Mouse (Mus musculus): ENCODE measurements around the gene Cpm.
"Not testable (repeated sequence)": the region's sequence is repeated elsewhere in the genome, so short reads cannot be mapped to it uniquely, and the experiment has no call there.

Cpm gene

DNA sequence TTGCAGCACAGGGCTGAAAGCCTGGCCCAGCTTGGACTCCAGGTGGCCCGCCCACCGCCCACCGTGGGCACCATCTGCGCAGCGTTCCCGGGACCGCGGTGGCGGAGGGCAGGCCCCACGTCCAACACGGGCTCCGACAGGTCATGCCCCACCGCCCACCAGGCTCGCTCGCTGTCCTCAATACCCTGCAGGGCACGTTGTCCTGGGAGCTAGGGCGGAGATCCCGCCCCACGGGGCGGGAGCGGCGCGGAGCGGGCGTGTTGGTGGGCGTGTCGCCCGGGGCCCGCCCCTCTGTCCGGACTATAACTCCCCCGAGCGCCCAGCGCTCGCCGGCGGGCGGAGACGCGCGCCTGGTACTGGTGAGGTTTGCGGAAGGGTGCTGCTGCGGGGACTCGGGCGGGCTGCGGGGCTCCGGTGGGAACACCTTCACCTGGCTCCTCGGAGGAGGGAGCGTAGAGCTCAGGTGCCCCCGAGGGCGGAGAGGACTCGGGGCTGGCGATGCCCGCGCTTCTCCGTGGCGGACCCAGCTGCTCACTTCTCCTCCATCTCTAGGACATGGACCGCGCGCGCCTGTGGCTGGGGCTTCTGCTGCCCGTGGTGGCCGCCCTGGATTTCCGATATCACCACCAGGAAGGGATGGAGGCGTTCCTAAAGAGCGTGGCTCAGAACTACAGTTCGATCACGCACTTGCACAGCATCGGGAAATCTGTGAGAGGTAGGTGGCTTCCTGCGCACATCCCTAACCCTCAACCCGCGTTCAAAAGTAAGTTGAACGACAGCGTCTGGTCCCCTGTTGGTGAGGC, at the start of gene Cpm:
TSS of gene Cpm (plus strand) at position 332 of the 803 bp plus-strand sequence.
- in situ Hi-C loops (cut with MseI, MboI): no loop called here

DNA sequence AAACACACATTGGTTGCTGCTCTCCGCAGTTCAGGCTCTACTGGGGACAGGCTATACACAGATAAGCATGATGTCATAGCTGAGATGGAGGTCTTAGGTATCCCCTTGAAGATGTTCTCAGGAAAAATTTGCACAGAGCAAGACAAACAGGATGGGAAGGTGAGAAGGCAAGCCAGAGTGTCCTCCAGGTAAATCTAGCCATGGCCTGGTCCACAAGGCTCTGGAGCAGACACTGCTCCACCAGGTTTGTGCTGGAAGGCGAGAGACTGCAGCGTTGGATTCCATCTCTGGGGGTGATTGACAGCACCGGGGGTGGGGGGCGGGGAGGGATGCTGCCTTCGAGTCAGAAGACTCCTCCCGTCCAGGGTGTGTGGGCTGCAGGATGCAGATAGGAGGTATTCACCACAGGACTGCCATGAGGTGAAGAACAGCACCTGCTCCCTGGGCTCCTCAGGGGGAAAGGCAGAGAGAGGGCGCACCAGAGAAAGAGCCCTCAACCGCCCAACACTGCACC, 49.5 kb upstream of the Cpm start:
- in situ Hi-C loops (cut with MseI, MboI): no loop called here

DNA sequence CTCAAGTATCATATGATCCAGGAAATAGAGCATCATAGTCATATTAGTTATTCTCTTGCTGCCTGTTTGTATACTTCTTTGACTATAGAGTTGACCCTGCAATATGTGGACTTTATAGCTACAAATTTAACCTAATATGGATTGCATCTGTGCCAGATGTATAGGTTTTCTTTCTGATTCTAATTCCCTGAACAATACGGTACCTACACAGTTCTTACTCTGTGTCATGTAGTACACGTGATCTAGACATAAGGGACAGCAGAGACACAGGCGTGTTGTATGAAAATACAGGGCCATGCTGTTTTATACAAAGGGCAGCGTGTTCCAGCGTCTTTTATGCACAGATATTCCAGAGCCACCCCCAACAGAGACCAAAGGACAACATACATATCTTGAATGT, 48.9 kb upstream of the Cpm start:
- in situ Hi-C loops (cut with MseI, MboI): no loop called here

DNA sequence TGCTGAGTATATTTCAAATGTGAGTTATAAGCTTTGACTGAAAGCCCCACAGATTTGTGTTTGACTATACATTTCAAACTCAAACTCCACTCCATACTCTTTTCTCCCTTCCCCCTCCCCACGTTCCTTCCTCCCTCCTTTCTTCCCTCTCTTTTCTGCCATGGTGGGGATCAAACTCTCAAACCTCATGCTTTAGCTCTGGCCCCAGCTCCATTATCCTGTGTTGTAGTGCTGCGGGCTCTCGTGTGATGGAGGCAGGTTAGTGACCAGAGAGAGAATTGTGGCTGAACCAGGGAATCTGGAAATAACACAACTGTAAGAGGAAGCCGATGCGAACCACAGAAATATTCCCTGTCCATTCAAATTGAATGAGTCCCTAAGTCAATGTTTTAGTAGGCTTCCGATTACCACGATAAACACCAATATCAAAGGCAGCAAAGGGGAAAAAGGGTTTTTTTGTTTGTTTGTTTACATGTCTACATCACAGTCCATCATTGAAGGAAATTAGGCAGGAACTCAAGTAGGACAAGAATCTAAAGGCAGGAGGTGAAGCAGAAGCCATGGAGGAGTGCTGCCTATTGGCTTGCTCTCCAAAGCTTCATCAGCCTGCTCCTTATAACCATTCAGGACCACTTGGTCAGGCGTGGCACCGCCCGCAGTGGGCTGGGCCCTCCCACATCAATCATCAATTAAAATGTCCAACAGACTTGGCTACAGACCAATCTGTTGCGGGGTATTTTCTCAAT, 48.1 kb upstream of the Cpm start:
- in situ Hi-C loops (cut with MseI, MboI): no loop called here

DNA sequence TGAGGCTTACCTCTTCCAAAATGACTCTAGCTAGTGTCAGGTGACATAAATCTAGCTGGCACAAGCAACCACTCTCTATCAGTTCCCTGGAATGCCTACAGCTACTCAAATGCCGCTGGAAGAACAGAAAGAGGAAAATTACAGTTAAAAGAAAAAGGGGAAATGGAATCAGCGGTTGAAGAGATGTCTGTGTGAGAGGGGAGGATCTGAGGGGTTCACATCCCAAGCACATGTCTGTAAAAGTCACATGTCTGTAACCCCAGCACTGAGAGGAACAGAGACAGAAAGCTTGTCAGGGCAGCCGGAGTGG, 47.6 kb upstream of the Cpm start:
- in situ Hi-C loops (cut with MseI, MboI): no loop called here

DNA sequence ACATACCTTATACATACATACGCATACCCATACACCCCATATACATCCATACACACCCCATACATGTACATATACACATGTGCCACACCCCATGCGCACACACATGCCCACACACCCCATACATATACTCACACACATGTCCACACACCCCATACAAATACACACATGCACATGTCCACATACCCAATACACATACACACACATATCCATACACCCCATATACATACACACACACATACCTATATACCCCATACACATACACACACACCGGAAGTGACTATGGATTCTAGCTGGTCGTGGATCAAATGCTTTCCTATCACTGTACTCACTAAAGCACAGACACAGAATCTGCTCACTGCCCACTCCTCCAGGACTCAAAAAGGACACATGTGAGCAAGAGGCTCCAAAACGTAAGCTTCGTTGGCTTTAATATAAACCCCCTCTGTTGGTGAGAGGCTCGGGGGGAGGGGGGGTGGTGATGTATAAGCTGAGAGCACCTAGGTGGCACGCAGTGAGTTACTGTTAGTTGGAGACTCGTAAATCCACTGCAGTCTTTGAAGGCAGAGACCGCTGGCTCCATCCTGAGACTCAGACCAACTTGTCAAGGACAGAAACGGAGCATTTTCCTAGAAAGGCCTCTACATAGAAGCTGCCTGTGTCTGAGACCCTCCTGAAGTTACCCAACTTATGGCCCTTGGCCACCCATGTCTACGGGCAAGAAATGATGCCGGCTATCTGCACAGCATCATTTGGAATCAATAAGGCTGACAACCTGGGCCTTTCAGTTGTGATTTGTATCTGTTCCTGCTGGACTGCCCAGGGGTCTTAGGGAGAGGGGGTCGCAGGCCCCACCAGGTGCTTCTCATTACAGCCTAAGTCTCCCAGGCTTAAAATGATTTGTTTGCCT, 45.9 kb upstream of the Cpm start:
- in situ Hi-C loops (cut with MseI, MboI): no loop called here

DNA sequence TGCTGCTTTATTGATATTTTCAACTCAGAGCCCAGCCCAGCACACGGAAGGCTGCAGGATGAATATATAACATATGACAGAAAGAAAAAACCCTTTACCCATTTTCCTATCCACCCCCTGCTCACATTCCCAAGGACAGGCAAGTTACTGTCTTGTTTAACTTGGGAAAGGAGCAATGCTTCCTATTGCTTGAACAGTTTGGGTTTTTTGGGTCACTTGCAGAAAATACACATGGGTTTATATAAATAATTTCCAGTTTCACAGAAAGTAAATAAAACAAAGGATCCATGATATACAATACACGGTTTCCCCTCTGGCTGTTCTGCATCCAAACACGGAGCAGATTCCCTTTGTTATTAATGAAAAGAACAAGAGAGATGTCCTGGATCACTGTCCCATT, 45.2 kb upstream of the Cpm start:
- in situ Hi-C loops (cut with MseI, MboI): no loop called here

DNA sequence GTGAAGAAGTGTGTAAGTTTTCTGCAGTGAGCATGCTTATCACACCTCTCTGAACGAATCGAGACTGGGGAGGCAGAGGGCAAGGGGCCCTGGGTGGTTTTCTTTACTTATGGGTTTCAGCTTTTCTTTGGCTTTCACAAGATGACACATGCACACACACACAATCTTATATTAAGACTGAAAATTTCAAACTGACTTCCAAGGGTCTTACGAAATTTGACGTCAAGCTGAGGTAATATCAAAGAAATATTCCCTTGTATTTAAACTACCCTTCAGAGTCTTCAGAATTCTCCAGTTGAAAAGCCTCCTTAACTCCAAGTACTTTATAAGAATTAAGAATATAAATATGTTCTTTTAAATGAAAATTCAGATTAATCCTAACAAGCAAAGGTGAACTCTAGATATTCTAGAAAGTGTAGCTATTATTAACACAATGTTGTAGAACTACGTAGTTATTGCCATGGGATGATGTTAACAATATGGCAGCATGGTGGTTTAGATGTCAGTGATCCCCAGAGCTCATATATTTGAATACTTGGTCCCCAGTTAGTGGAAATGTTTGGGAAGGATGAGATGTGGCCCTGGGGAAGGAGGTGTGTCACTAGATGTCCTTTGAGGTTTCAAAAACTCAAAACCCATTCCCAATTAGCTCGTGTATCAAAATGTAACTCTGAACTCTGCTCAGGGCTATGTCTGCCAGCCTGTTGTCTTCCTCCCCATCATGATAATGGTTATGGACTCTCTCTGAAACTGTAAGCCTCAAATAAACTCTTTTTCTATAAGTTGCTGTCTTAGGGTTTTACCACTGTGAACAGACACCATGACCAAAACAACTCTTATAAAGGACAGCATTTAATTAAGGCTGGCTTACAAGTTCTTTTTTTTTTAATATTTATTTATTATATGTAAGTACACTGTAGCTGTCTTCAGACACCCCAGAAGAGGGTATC, 44.5 kb upstream of the Cpm start:
- in situ Hi-C loops (cut with MseI, MboI): no loop called here

DNA sequence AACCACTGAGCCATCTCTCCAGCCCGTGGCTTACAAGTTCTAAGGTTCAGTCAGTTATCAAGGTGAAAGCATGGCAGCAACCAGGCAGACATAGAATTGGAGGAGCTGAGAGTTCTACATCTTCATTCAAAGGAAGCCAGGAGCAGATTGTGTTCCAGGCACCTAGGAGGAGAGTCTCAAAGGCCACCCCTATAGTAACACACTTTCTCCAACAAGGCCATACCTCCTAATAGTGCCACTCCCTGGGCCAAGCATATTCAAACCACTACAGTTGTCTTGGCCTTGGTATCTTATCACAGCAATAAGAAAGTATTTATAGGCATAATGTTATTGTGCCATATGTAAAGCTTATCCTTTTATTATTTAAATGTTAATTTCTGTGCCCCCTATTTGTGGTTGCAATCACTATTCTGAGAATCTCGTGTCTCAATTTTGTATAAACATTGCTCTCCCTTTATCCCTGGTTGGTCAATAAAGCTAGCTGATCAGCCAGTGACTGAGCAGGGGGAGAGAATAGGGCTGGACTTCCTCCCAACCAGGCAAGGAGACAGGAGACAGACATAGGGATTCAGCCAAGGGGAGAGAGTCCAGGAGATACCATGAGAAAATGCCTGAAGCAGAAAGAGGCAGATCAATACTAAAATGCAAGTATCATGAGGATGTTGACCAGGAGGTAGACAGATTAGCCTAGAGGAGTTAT, 43.5 kb upstream of the Cpm start:
- in situ Hi-C loops (cut with MseI, MboI): no loop called here

DNA sequence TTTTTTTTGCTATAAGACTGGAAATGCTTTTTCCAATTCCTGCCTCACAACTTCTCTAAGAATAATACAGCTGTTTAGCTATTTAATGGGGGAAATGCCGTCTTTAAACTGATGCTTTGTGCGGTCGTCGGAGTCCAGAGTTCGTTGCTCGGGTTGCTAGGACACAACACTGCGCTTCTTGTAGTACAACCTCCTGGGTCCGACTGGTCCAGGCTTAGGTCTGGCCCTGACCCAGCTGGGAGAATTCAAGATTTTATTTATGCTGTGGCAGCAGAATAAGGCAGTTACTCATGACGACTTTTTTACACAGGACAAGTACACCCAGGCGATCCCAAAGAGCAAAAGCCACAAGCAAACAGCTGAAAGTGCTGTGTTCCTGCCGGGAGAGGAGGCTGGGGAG, 42.4 kb upstream of the Cpm start:
- in situ Hi-C loops (cut with MseI, MboI): no loop called here

DNA sequence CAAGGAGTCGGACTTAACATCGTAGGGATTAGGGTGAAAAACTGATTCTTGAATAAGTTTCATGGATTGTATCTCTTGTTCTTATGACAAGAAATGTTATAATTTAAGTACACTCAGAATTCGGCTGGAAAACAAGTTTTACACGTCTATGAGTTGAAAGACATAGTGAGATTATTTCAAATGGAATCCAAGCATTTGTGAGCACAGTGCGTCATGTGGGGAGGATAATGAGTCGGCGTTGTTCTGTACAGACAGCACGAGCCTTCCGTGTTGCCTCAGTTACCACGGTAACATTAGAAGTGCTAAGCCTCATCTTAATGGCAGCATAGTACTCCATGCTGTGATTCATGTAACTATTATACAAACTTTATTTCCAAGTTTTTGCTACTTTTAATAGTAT, 42.0 kb upstream of the Cpm start:
- in situ Hi-C loops (cut with MseI, MboI): no loop called here

DNA sequence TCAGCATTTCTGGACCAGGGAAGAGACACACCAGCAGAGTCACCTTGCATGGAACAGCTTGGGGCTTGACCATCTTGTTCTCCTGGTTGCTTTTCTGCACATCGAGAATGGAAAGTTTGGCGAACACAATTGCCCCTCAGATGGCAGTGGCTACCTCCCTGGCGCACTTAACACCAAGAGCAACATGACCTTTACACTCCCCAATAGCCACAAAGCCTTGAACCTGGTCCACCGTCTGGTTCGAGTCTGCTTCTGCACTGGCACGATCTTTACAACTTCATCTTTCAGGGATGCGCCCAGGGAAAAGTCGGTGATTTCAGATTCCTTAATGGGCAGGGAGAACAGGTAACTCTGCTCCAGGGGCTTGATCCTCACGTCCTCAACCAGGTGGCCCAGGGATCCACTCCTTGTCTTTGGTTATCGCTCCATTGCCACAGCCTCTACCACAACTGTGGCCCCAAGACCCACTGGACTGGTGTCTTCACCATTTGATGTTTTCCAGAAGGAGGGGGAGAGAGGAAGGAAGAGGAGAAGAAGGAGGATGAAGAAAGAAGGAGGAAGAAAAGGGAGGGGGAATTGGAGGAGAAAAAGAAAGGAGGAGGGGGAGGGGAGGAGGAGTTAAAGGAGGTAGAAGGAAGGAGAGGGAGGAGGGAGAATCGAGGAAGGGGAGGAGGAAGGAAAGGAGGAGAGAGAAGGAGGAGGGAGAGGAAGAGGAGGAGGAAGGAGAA, 40.7 kb upstream of the Cpm start:
- in situ Hi-C loops (cut with MseI, MboI): not testable (repeated sequence)

DNA sequence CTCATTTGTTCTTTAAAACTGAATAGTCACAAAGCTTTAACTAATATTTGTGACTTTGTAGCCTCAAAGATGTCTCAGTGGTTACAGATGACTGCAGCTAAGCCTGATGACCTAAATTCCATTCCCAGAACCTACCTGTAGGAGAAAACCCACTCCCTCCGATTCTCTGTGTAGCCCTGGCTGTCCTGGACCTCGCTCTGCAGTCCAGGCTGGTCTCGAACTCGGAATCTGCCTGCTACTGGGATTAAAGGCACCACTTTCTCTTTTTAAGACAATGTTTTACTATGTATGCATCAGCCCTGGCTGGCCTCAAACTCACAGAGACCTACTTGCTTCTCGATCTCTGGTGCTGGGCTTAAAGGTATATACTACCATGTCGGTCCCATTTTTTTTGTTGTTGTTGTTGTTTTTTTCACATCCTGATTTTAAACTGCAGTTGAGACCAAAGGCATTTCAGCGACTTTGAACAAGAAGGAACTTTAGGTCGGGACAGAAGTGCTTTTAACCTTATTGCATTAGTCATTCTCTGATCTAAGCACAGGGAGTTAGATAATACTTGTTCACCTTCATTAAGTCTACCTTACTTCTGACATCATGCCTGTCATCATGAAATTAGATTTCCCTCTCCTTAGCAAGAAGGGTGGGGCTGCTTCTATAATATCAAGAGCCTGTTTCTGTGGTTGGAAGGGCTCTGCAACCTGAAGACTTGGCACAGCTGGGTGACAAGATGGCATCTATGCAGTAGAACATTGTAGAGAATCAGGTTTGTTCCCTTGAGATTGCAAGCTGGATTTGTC, 40.0 kb upstream of the Cpm start:
- in situ Hi-C loops (cut with MseI, MboI): no loop called here

DNA sequence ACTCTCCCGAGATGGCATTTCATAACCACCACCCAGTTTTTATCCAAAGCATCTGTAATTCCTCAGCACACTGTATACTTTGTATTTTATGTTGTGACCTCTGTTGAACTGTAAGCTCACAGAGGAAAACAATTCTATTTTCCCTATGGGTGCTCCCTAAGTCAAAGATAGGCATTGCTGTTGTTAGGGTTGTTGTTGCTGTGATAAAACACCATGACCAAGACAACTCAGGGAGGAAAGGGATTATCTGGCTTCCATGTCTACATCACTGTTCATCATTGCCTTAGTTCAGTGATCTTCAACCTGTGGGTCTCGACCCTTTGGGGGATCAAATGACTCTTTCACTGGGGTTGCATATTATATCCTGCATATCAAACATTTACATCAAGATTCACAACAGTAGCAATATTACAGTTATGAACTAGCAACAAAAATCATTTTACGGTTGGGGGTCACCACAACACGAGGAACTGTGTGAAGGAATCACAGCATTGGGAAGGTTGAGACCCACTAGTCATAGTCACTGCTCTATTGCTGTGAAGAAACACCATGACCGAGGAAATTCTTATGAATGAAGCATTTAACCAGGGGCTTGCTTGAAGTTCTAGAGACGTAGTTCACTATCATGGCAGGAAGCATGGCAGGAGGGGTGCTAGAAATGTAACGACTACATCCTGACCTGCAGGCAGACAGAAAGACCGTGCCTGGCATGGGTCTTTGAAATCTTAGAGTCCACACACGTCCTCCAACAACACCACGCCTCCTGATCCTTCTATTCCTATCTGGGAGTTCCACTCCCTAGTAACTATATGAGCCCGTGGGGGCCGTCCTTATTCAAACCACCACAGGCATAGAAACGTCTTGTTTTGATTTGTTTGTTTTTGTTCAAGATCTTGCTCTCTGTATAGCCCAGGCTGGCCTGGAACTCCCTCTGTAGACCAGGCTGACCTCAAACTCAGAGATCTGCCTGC, 38.7 kb upstream of the Cpm start:
- in situ Hi-C loops (cut with MseI, MboI): no loop called here

DNA sequence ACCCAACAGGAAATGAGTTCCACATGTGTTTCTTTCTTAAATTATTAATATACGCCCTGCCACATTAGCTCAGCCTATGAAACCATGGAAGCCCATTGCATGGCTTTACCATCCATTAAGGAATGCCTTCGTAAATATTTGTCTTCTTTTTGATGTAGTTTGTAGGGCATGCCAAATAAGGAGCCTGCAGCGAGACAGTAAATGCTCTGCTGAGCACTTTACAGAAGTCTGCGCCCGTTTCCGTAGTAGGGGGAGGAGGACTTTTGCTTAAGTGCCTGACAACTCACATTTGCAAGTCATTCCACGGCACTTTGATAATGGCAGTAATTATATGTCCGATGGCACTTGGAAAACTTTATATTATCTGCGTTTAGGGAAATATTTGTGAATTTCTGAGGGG, 37.5 kb upstream of the Cpm start:
- in situ Hi-C loops (cut with MseI, MboI): no loop called here

DNA sequence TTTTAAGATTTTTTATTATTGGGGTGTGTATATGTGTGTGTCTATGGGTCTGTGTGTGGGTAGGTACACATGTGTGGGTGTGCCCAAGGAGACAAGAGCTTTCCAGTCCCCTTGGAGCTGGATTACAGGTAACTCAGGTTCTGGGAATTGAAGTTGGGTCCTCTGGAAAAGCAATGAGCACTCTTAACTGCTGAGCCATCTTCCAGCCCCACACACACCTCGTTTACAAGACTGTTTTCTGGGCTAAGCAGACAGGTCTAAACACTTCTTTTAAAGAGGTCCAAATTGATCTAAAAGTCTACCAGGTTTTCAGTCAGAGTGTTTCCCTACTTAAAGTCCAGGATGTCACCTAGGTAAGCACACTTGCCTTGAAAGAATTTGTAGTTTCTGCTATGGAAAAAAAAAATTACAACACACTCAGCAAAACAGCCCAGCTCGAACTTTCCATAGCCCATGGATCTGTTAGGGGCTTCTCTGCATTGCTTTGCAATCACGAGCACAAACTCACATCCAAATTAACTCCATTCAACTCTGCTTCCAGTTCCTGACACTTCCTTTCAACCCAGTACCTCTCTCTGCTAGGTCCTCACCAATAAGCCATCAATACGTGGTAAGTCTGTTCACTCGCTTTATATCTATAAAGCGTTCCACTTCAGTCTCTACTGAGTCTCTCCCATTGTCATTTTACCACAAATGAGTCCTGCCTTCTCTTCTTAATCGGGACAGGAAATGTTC, 36.8 kb upstream of the Cpm start:
- in situ Hi-C loops (cut with MseI, MboI): no loop called here

DNA sequence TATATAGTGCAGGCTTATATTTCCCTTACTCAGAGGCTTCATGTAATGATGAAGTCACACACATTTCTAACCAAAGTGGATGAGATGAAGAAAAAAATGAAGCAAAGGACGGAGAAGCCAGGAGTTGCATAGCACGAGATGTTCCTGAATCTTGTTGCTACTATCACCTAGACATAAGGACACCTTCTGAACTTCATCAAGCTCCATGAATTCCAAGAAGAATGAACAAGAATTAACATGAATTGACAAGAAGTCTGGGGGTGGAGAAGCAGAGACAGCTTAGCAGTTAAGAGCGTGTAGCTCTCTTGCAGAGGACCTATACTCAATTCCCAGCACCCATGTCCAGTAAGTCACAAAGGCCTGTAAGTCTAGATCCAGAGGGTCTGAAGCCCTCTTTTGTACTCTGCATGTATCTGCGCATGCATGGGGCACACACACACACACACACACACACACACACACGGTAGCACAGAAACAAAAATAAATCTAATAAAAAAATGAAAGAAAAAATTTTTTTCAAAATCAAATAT, 36.2 kb upstream of the Cpm start:
- in situ Hi-C loops (cut with MseI, MboI): no loop called here
